Mouse (Mus musculus) spleen, adult 2 months (tissue): Measurements from ENCODE around the gene Nup188. TPM values are rescaled to one million over a fixed set of nuclear protein-coding genes. Genes with fewer than 3 reads are reported as not detected.
A peak's percentile ranks its signal among the peaks of the same experiment; 100 is the strongest.

Source experiments
- DNase-seq, 2 experiments: peaks; one replicate each; pipeline versions ENCODE4 v3.0.0 to v3.0.0-alpha.2; 2012 to 2021; ENCODE audit warnings: low spot score in 2 of 2, low read depth in 1 of 2
- H3K27ac ChIP-seq: fragments of 200-500 bp; 2 replicates; pipeline ENCODE4 v1.5.1; 2012; ENCODE audit warnings: low read length, inconsistent platforms; ENCODE audit not compliant: insufficient read depth
- H3K27me3 ChIP-seq: fragments of 200-500 bp; 2 replicates; pipeline ENCODE4 v1.6.1; 2012; ENCODE audit warnings: mild to moderate bottlenecking, moderate library complexity, low read length, inconsistent platforms; ENCODE audit not compliant: control insufficient read depth, insufficient read depth
- H3K36me3 ChIP-seq: fragments of 200-500 bp; 2 replicates; pipeline ENCODE4 v1.6.1; 2012; ENCODE audit warnings: mild to moderate bottlenecking, low read length, inconsistent platforms; ENCODE audit not compliant: control insufficient read depth, insufficient read depth
- H3K4me1 ChIP-seq: fragments of 200-500 bp; 2 replicates; pipeline ENCODE4 v1.6.1; 2011; ENCODE audit warnings: inconsistent platforms; ENCODE audit not compliant: control insufficient read depth, insufficient read depth, insufficient read length
- H3K4me3 ChIP-seq: fragments of 200-500 bp; 2 replicates; pipeline ENCODE4 v1.5.1; 2011; ENCODE audit warnings: mild to moderate bottlenecking, inconsistent platforms; ENCODE audit not compliant: insufficient read depth, insufficient read length; ENCODE audit errors: extremely low read depth
- CTCF ChIP-seq: fragments of 200-500 bp; IDR thresholded peaks from 2 replicates; pipeline ENCODE4 v1.5.1; 2011; ENCODE audit warnings: mild to moderate bottlenecking, inconsistent platforms; ENCODE audit not compliant: insufficient read depth, insufficient read length, insufficient replicate concordance; ENCODE audit errors: extremely low read depth
- POLR2A ChIP-seq: fragments of 200-500 bp; IDR thresholded peaks from 2 replicates; pipeline ENCODE4 v1.6.1; 2011; ENCODE audit warnings: low read depth, low read length, inconsistent platforms
- WGBS: fragments of 180-500 bp; shearing (Covaris S2); methylation state at CpG from one replicate; pipeline ENCODE4 v1.1.7; 2018; 5-methylcytosine and 5-hydroxymethylcytosine counted together
- polyA plus RNA-seq: library from polyadenylated mRNA; depleted of rRNA; stranded (reverse); fragments of >200 nt; gene quantifications from 2 replicates; pipeline ENCODE4 v1.2.3, GENCODE M21; 2012

The Nup188 gene
- polyA plus RNA-seq, 1 experiment: 32.4 TPM

GRCm38 (mm10) chr2:30336174-30336915 is 50.1 kb downstream of the Nup188 start:
- Histone ChIP-seq H3K4me1 (no peaks in the 10 kb centered on the region), H3K36me3 (peaks cover 42% of the 10 kb centered on the region), H3K4me3 (no peak overlapping the region), H3K27ac (no peak overlapping the region), H3K27me3 (no peaks in the 10 kb centered on the region)
- TF ChIP-seq POLR2A (no peak), CTCF (no peak)
- WGBS: 95% methylated on average over 16 of the region's 16 CpGs
- no peak for DNase-seq

DNA sequence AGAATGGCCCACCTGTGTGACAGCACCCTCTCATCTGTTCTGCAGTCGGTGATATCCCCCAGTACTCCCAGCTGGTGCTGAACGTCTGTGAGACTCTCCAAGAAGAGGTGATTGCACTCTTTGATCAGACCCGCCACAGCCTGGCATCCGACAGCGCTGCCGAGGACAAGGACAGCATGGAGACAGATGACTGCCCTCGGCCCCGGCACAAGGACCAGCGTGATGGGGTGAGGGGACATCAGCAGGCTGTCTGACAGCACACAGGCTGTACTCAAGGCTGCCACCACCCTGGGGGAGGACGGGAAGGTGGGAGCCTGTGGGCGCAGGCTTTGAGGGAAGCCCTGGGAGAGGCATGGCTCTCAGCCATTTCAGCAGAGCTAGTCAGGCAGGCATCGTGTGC is 51.0 kb downstream of the Nup188 start:
- no peaks in the 10 kb centered on the region for H3K4me1 ChIP-seq
- no peak for DNase-seq
- TF ChIP-seq CTCF: no peak
- no peak for TF ChIP-seq POLR2A
- H3K27ac ChIP-seq: no peak overlapping the region
- no peaks in the 10 kb centered on the region for H3K27me3 ChIP-seq
- WGBS: 93% methylated on average over 12 of the region's 12 CpGs
- H3K36me3 ChIP-seq: peaks cover 44% of the 10 kb centered on the region
- no peak overlapping the region for H3K4me3 ChIP-seq

DNA sequence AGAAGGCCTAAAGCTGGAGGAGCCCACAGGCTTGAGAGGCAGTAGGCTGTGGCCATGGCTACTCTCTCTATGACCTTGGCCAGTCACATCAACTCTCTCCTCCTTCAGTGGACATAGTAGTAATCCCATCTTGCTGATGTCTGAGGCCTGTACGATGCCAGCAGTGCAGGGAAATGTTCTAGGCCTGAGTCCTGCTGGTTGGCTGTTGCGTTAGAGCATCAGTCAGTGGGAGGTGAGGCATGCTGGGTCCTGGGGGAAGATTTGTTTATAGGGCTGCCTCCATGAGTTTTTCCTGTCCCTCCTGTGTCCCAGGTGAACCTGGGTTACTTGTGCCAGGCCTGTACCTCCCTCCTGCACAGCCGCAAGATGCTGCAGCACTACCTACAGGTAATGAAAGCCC is 55.9 kb downstream of the Nup188 start:
- no peak for DNase-seq
- H3K4me1 ChIP-seq: no peaks in the 10 kb centered on the region
- 99% methylated on average over 3 of the region's 3 CpGs for WGBS
- no peak overlapping the region for H3K4me3 ChIP-seq
- H3K27ac ChIP-seq: no peak overlapping the region
- TF ChIP-seq POLR2A (no peak), CTCF (no peak)
- no peaks in the 10 kb centered on the region for H3K27me3 ChIP-seq
- peaks cover 48% of the 10 kb centered on the region for H3K36me3 ChIP-seq

DNA sequence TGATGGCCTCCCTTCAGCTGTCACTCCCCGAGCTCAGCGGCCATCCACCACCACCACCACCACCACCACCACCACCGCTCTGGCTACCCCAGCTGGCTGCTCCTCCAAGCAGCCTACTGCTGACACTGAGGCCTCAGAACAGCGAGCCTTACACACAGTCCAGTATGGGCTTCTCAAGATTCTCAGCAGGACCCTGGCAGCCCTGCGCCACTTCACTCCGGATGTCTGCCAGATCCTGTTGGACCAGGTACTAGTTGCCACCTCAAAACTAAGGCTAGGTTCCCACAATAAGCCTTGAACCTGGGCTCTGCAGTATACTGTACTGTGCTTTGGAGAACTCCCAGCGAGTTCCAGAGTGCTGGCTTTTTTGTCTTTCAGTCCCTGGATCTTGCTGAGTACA is 56.3 kb downstream of the Nup188 start:
- WGBS: 95% methylated on average over 7 of the region's 7 CpGs
- no peaks in the 10 kb centered on the region for H3K4me1 ChIP-seq
- no peak overlapping the region for H3K27ac ChIP-seq
- no peak overlapping the region for H3K4me3 ChIP-seq
- H3K36me3 ChIP-seq: peaks cover 46% of the 10 kb centered on the region
- DNase-seq: no peak
- no peak for TF ChIP-seq POLR2A
- TF ChIP-seq CTCF: no peak
- no peaks in the 10 kb centered on the region for H3K27me3 ChIP-seq

DNA sequence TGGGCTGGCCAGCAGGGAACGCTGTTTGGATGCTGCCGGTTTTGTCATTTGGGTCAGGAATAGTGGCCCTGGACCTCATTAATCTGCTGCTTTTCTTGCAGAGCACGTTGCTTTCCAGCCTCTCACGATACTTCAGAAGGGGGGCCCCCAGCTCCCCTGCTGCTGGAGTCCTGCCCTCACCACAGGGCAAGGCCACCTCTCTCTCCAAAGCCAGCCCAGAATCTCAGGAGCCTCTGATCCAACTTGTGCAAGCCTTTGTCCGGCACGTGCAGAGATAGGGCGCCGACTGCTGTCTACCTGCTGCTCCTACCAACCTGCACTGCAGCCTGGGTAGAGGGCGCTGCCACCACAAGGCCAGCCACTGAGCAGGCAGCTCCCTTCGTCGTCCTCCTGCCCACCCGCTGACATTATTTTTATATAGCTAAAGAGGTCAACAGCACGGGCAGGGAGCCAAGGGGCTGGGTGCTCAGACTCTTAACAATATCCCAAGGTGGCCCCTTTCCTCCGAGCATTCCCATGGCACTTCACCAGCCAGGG is 57.5 kb downstream of the Nup188 start:
- no peak overlapping the region for H3K27ac ChIP-seq
- no peaks in the 10 kb centered on the region for H3K4me1 ChIP-seq
- TF ChIP-seq CTCF (no peak), POLR2A (no peak)
- peaks cover 46% of the 10 kb centered on the region for H3K36me3 ChIP-seq
- 88% methylated on average over 14 of the region's 14 CpGs for WGBS
- H3K4me3 ChIP-seq: no peak overlapping the region
- DNase-seq: no peak
- H3K27me3 ChIP-seq: no peaks in the 10 kb centered on the region

- Histone ChIP-seq H3K36me3 (peaks cover 42% of the 10 kb centered on the region), H3K27me3 (no peaks in the 10 kb centered on the region), H3K4me3 (no peak overlapping the region), H3K4me1 (no peaks in the 10 kb centered on the region), H3K27ac (no peak overlapping the region)
- 76% methylated on average over 7 of the region's 7 CpGs for WGBS
- TF ChIP-seq CTCF: no peak
- no peak for TF ChIP-seq POLR2A
- DNase-seq: peak in 1 of 2 experiments; percentile 31
Measured at GRCm38 (mm10) chr2:30345971-30346676, 59.9 kb downstream of the Nup188 start.

DNA sequence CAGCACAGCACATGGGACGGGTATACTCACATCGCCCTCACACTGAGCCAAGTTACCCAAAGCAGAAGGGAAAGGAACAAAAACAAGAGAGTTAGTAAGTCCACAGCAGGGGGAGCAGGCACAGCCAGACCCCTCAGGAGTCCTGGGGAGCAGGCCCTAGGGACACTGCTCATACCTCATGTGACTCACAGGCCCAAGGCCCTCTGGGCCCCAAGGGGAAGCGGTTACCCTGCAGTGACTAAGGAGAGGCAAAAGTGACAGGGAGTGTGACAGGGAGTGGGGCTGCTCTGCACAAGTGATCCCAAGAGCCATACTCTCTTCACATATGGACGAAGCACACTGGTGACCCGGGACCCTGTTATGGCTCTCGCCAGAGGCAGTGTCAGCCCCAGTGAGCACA is 63.0 kb downstream of the Nup188 start:
- DNase-seq: no peak
- Histone ChIP-seq H3K4me1 (no peaks in the 10 kb centered on the region), H3K27me3 (no peaks in the 10 kb centered on the region), H3K27ac (no peak overlapping the region), H3K4me3 (no peak overlapping the region), H3K36me3 (peaks cover 22% of the 10 kb centered on the region)
- TF ChIP-seq POLR2A (no peak), CTCF (no peak)
- 78% methylated on average over 6 of the region's 6 CpGs for WGBS
